Mouse (Mus musculus): ENCODE results near the gene Elmo2. TPM values are rescaled to one million over a fixed set of nuclear protein-coding genes. Genes with fewer than 3 reads are reported as not detected.

Gene Elmo2
- total RNA-seq, 2 experiments from 2014 or later = 12.8 to 15.0 TPM

GRCm38 (mm10) chr2:165259859-165260258 lies 66.4 kb downstream of the Elmo2 start:
- intact Hi-C loops (cut with DNase I) = no loop called here
- Histone ChIP-seq H3K4me3 (no peak overlapping the region), H3K27ac (no peak overlapping the region)
- no peak for DNase-seq
- no peak for TF ChIP-seq CTCF (IDR thresholded peaks at IDR 0.05)

GRCm38 (mm10) chr2:165258321-165258720 lies 68.0 kb downstream of the Elmo2 start:
- intact Hi-C loops (cut with DNase I) = no loop called here
- no peak overlapping the region for H3K4me3 ChIP-seq
- no peak for TF ChIP-seq CTCF (IDR thresholded peaks at IDR 0.05)
- DNase-seq = no peak
- H3K27ac ChIP-seq = no peak overlapping the region

GRCm38 (mm10) chr2:165257151-165257834 lies 69.0 kb downstream of the Elmo2 start:
- intact Hi-C loops (cut with DNase I) = no loop called here
- Histone ChIP-seq H3K4me3 (no peak overlapping the region), H3K27ac (no peak overlapping the region)
- TF ChIP-seq CTCF (IDR thresholded peaks at IDR 0.05) = no peak
- no peak for DNase-seq

GRCm38 (mm10) chr2:165256213-165256612 lies 70.1 kb downstream of the Elmo2 start:
- Histone ChIP-seq H3K4me3 (no peak overlapping the region), H3K27ac (no peak overlapping the region)
- no peak for TF ChIP-seq CTCF (IDR thresholded peaks at IDR 0.05)
- no peak for DNase-seq
- intact Hi-C loops (cut with DNase I) = no loop called here

GRCm38 (mm10) chr2:165253867-165254266 lies 72.4 kb downstream of the Elmo2 start:
- no peak for TF ChIP-seq CTCF (IDR thresholded peaks at IDR 0.05)
- intact Hi-C loops (cut with DNase I) = no loop called here
- Histone ChIP-seq H3K27ac (no peak overlapping the region), H3K4me3 (no peak overlapping the region)
- no peak for DNase-seq

- DNase-seq = no peak
- no peak for TF ChIP-seq CTCF (IDR thresholded peaks at IDR 0.05)
Measured at GRCm38 (mm10) chr2:165253269-165253668, 73.0 kb downstream of the Elmo2 start.

GRCm38 (mm10) chr2:165252801-165253200 lies 73.5 kb downstream of the Elmo2 start:
- H3K27ac ChIP-seq = no peak overlapping the region
- no peak for DNase-seq
- no peak for TF ChIP-seq CTCF (IDR thresholded peaks at IDR 0.05)
- H3K4me3 ChIP-seq = no peak overlapping the region
- intact Hi-C loops (cut with DNase I) = no loop called here

More at GRCm38 (mm10) chr2:165253269-165253668, 73.0 kb downstream of the Elmo2 start:
- Histone ChIP-seq H3K27ac (no peak overlapping the region), H3K4me3 (no peak overlapping the region)
- intact Hi-C loops (cut with DNase I) = no loop called here

GRCm38 (mm10) chr2:165252381-165252780 lies 73.9 kb downstream of the Elmo2 start:
- no peak for TF ChIP-seq CTCF (IDR thresholded peaks at IDR 0.05)
- intact Hi-C loops (cut with DNase I) = no loop called here
- no peak for DNase-seq

GRCm38 (mm10) chr2:165250903-165251302 lies 75.4 kb downstream of the Elmo2 start:
- TF ChIP-seq CTCF (IDR thresholded peaks at IDR 0.05) = no peak
- DNase-seq = no peak
- Histone ChIP-seq H3K27ac (no peak overlapping the region), H3K4me3 (no peak overlapping the region)
- intact Hi-C loops (cut with DNase I) = no loop called here

More at GRCm38 (mm10) chr2:165252381-165252780, 73.9 kb downstream of the Elmo2 start:
- H3K4me3 ChIP-seq = no peak overlapping the region
- H3K27ac ChIP-seq = no peak overlapping the region

GRCm38 (mm10) chr2:165248967-165249366 lies 77.3 kb downstream of the Elmo2 start:
- intact Hi-C loops (cut with DNase I) = no loop called here

GRCm38 (mm10) chr2:165246349-165246748 lies 79.9 kb downstream of the Elmo2 start:
- Histone ChIP-seq H3K4me3 (no peak overlapping the region), H3K27ac (no peak overlapping the region)
- no peak for DNase-seq
- TF ChIP-seq CTCF (IDR thresholded peaks at IDR 0.05) = no peak
- intact Hi-C loops (cut with DNase I) = no loop called here

More at GRCm38 (mm10) chr2:165248967-165249366, 77.3 kb downstream of the Elmo2 start:
- DNase-seq = no peak
- TF ChIP-seq CTCF (IDR thresholded peaks at IDR 0.05) = no peak
- no peak overlapping the region for H3K27ac ChIP-seq
- H3K4me3 ChIP-seq = no peak overlapping the region

GRCm38 (mm10) chr2:165243122-165243720 lies 83.1 kb downstream of the Elmo2 start:
- H3K4me3 ChIP-seq = no peak overlapping the region

GRCm38 (mm10) chr2:165242575-165242974 lies 83.7 kb downstream of the Elmo2 start:
- H3K27ac ChIP-seq = no peak overlapping the region
- no peak for DNase-seq
- H3K4me3 ChIP-seq = no peak overlapping the region
- intact Hi-C loops (cut with DNase I) = no loop called here
- TF ChIP-seq CTCF (IDR thresholded peaks at IDR 0.05) = no peak

More at GRCm38 (mm10) chr2:165243122-165243720, 83.1 kb downstream of the Elmo2 start:
- no peak for TF ChIP-seq CTCF (IDR thresholded peaks at IDR 0.05)
- no peak for DNase-seq
- intact Hi-C loops (cut with DNase I) = no loop called here
- no peak overlapping the region for H3K27ac ChIP-seq

GRCm38 (mm10) chr2:165241786-165242185 lies 84.5 kb downstream of the Elmo2 start:
- intact Hi-C loops (cut with DNase I) = no loop called here

More at GRCm38 (mm10) chr2:165241786-165242185, 84.5 kb downstream of the Elmo2 start:
- no peak for DNase-seq
- Histone ChIP-seq H3K4me3 (no peak overlapping the region), H3K27ac (no peak overlapping the region)
- no peak for TF ChIP-seq CTCF (IDR thresholded peaks at IDR 0.05)
